Comparison of ENCODE assay signal across 23 mouse cellular contexts in genomic region chr1:130810906-130811305, GRCm38 (mm10). TPM values are rescaled to one million over a fixed set of nuclear protein-coding genes. Genes with fewer than 3 reads are reported as not detected.
"Had no signal": no experiment of that assay in that cellular context is flagged by ENCODE, and none has a peak within 500 bp of the region (broad histone marks: within the 10 kb centered on the region; RNA-seq: fewer than 3 reads in every experiment).

No protein-coding gene starts in this region.

- H3K27me3 ChIP-seq: midbrain, embryonic 13.5 days; neural tube, embryonic 13.5 days; neural tube, embryonic 15.5 days had no signal

- H3K27ac ChIP-seq: midbrain, embryonic 13.5 days; neural tube, embryonic 13.5 days; neural tube, embryonic 15.5 days had no signal

- H3K36me3 ChIP-seq: midbrain, embryonic 13.5 days; neural tube, embryonic 13.5 days; neural tube, embryonic 15.5 days had no signal

- H3K4me3 ChIP-seq: midbrain, embryonic 13.5 days; myocyte; neural tube, embryonic 13.5 days; neural tube, embryonic 15.5 days had no signal

- ATAC-seq: midbrain, embryonic 13.5 days; midbrain, embryonic 16.5 days had no signal

- H3K4me2 ChIP-seq: lung, embryonic 14.5 days; midbrain, embryonic 11.5 days; midbrain, embryonic 13.5 days; neural tube, embryonic 13.5 days; neural tube, embryonic 15.5 days had no signal

- H3K4me1 ChIP-seq: midbrain, embryonic 13.5 days; neural tube, embryonic 13.5 days; neural tube, embryonic 15.5 days had no signal

- H3K9me3 ChIP-seq: midbrain, embryonic 13.5 days; neural tube, embryonic 13.5 days; neural tube, embryonic 15.5 days had no signal

- DNase-seq: lung, adult 18-20 months; lung, embryonic 14.5 days; lung, postnatal 10 days; lung, postnatal 4 days; retina, postnatal 1 day; right cerebral cortex, adult 18-20 months; right cerebral cortex, postnatal 25 days; right cerebral cortex, postnatal 4 days; spleen, adult 18-20 months; thymus, adult 18-20 months; thymus, postnatal 14 days; thymus, postnatal 36 days had no signal

- H3K9ac ChIP-seq: lung, embryonic 14.5 days; midbrain, embryonic 13.5 days; neural tube, embryonic 13.5 days; neural tube, embryonic 15.5 days had no signal

RNA-seq across cellular contexts. Expression of gene Fcamr, which starts 10.2 kb away (rescaled TPM):
- polyA plus RNA-seq: liver, embryonic 16.5 days; lung, embryonic 14.5 days; lung, embryonic 16.5 days; midbrain, embryonic 11.5 days; midbrain, embryonic 13.5 days; midbrain, embryonic 16.5 days; myocyte; neural tube, embryonic 11.5 days; neural tube, embryonic 13.5 days; neural tube, embryonic 15.5 days; thymus, postnatal 0 days had no signal

RNA-seq across cellular contexts. Expression of gene Pigr, which starts 15.6 kb away (rescaled TPM):
- polyA plus RNA-seq: lung, embryonic 14.5 days; midbrain, embryonic 11.5 days; midbrain, embryonic 13.5 days; midbrain, embryonic 16.5 days; neural tube, embryonic 11.5 days; neural tube, embryonic 13.5 days; neural tube, embryonic 15.5 days; stomach, embryonic 14.5 days had no signal

RNA-seq across cellular contexts. Expression of gene Fcmr, which starts 54.6 kb away (rescaled TPM):
- polyA plus RNA-seq: liver, embryonic 16.5 days; lung, embryonic 14.5 days; midbrain, embryonic 13.5 days; myocyte; neural tube, embryonic 11.5 days; neural tube, embryonic 13.5 days; stomach, embryonic 14.5 days; thymus, postnatal 0 days had no signal
